Mouse (Mus musculus): ENCODE results near the gene Cdh26. TPM values are rescaled to one million over a fixed set of nuclear protein-coding genes. Genes with fewer than 3 reads are reported as not detected.

Cdh26 gene
- polyA plus RNA-seq (2012; rRNA removed) = 0.04 and 0.13 TPM in 2 replicates

DNA sequence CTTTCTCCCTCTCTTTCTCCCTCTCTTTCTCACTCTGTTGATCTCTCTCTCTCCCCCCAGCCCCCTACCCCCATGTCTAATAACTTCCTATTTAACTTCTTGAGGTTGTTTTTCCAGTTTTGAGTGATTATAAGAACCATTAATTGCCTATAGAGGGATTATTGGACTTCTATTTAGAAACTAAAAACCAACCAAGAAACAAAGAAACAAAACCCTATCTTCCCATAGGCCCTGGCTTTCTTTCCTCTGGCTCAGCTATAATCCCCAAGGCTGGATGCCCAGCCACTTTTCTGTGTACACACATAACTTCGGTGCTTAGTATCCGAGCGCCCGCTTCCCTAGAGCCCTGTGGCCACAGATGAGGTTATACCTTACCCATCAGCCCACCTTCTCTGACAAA, at the start of gene Cdh26:
Gene Cdh26, plus strand, starts transcription at position 301 of the 400 bp plus-strand sequence.
- Histone ChIP-seq H3K27ac (ENCODE audit: control insufficient read depth, insufficient read depth, low read length) (no peak within 1 kb of the TSS), H3K4me1 (replicated peaks; ENCODE audit: control insufficient read depth, insufficient read depth, low read length) (no peaks in the 10 kb centered on the region), H3K27me3 (ENCODE audit: control insufficient read depth, insufficient read depth, low read length) (no peaks in the 10 kb centered on the region), H3K4me3 (ENCODE audit: control insufficient read depth, insufficient read depth, low read length) (no peak within 1 kb of the TSS), H3K36me3 (ENCODE audit: control insufficient read depth, insufficient read depth, low read length) (no peaks in the 10 kb centered on the region)
- 97% methylated on average over 4 of the region's 4 CpGs for WGBS
- no peak for TF ChIP-seq CTCF (IDR thresholded peaks at IDR 0.05; ENCODE audit: borderline replicate concordance, control insufficient read depth, extremely low read depth, insufficient read depth, low read length, poor library complexity)
- no peak for TF ChIP-seq POLR2A (IDR thresholded peaks at IDR 0.05; ENCODE audit: control insufficient read depth, extremely low read depth, insufficient read depth, low read length, poor library complexity)
- DNase-seq = no peak

DNA sequence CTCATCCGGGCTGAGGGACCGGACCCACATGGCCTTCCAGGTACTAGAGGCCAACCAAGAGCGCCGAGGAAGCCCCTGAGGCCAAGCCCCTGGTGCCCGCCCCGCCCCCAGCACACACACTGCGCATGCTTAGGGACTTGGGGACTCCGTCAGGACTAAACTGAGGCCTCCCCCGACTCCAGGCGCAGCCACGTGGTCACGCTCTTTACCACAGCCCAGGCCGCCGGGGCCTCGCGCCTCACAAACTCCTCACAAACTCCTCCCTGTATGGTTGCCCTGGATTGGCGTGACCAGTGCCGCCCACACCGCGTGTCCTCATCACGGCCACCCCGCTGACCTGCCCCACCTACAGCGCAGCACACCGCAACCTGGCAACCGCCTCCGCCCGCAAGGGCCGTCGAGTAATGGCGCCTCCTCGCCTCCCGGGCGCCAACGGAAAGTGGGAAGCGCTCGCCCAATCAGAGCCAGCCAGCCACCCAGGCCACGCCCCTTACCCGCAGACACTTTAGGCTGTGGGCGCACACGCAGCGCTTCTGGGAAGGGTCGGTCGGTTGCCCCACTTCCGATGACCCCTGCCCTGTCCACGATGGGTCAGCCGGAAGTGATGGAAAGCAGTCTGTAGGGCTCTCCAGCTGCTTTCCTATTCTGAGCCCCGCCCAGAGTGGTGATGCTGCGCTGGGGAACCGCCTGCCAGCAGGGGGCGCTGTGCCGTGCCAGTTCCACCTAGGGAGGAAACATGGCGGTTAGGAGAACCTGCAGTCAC, 23.1 kb upstream of the Cdh26 start, which contains the start of gene Sycp2:
Gene Sycp2, minus strand, starts transcription at position 633 of the 763 bp plus-strand sequence.
- Histone ChIP-seq H3K4me3 (ENCODE audit: control insufficient read depth, insufficient read depth, low read length) (no peak within 1 kb of the TSS), H3K36me3 (ENCODE audit: control insufficient read depth, insufficient read depth, low read length) (no peaks in the 10 kb centered on the region), H3K27me3 (ENCODE audit: control insufficient read depth, insufficient read depth, low read length) (no peaks in the 10 kb centered on the region), H3K27ac (ENCODE audit: control insufficient read depth, insufficient read depth, low read length) (no peak within 1 kb of the TSS), H3K4me1 (replicated peaks; ENCODE audit: control insufficient read depth, insufficient read depth, low read length) (no peaks in the 10 kb centered on the region)
- no peak for DNase-seq
- WGBS = 91% methylated on average over 52 of the region's 52 CpGs
- TF ChIP-seq CTCF (IDR thresholded peaks at IDR 0.05; ENCODE audit: borderline replicate concordance, control insufficient read depth, extremely low read depth, insufficient read depth, low read length, poor library complexity) = no peak
- TF ChIP-seq POLR2A (IDR thresholded peaks at IDR 0.05; ENCODE audit: control insufficient read depth, extremely low read depth, insufficient read depth, low read length, poor library complexity) = no peak

DNA sequence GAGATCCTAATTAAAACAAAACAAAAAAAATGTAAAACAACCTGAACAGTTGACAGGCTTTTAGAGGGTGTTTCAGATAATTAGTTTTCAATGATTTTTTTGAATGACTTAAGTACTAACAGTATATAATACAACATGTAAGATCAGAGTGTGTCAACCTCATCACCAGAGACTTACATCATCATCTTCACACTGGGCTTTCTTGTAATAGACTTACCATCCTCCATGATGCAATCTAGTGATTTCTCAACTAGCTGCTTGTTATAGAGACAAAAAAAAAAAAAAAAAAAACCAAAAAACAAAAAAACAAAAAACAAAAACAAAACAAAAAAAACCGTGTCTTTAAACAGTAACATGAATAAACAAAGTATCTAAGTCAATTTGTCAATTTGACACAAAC, 21.3 kb upstream of the Cdh26 start:
- Histone ChIP-seq H3K4me1 (replicated peaks; ENCODE audit: control insufficient read depth, insufficient read depth, low read length) (0 out of 2 replicates have a peak, but pooled peaks cover 3% of the 10 kb centered on the region), H3K27me3 (ENCODE audit: control insufficient read depth, insufficient read depth, low read length) (no peaks in the 10 kb centered on the region; the same call in 1 of the 2 replicates), H3K4me3 (ENCODE audit: control insufficient read depth, insufficient read depth, low read length) (no peak overlapping the region), H3K27ac (ENCODE audit: control insufficient read depth, insufficient read depth, low read length) (no peak overlapping the region), H3K36me3 (ENCODE audit: control insufficient read depth, insufficient read depth, low read length) (no peaks in the 10 kb centered on the region)
- 46% methylated on average over 1 of the region's 1 CpGs for WGBS
- no peak for DNase-seq
- TF ChIP-seq CTCF (IDR thresholded peaks at IDR 0.05; ENCODE audit: borderline replicate concordance, control insufficient read depth, extremely low read depth, insufficient read depth, low read length, poor library complexity) (no peak), POLR2A (IDR thresholded peaks at IDR 0.05; ENCODE audit: control insufficient read depth, extremely low read depth, insufficient read depth, low read length, poor library complexity) (no peak)

DNA sequence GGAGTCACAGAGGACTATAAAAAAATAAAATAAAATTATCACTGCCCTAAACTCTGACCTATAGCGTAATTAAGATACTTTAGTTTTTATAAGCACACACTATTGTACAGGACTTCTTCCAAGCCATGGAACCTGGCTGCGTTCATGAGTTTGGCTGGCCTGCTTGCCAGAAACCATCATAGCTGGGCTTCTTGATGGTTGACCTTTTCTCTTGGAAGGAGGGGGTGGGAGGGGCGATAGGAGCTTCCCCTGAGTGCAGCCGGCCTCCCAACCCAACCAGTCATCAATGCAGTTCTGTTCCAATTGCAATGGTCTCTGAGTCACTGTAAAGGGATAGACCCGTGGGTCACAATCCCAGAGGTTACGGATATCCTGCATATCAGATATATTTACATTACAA, 20.0 kb upstream of the Cdh26 start:
- WGBS = 89% methylated on average over 6 of the region's 6 CpGs
- no peak for DNase-seq
- no peak for TF ChIP-seq CTCF (IDR thresholded peaks at IDR 0.05; ENCODE audit: borderline replicate concordance, control insufficient read depth, extremely low read depth, insufficient read depth, low read length, poor library complexity)
- TF ChIP-seq POLR2A (IDR thresholded peaks at IDR 0.05; ENCODE audit: control insufficient read depth, extremely low read depth, insufficient read depth, low read length, poor library complexity) = no peak

DNA sequence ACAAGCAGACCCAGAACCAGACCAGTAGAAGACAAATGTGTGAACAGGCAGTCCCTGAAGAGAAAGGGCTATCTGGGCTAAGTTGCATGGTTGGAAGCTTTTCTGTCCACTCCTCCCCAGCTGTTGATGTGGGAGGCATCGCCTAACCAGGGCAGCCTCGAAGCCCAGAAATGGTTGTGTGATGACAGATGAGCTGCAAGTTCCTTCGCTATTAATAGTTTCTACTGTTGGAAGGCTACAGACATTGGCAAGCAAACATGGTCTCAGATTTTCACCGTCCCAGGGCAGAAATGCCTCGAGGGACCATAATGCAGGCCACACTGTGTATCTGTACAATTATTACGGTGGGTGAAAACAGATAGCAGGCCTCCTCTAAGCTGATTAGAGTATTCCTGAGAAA, 17.7 kb upstream of the Cdh26 start:
- TF ChIP-seq POLR2A (IDR thresholded peaks at IDR 0.05; ENCODE audit: control insufficient read depth, extremely low read depth, insufficient read depth, low read length, poor library complexity) = no peak
- TF ChIP-seq CTCF (IDR thresholded peaks at IDR 0.05; ENCODE audit: borderline replicate concordance, control insufficient read depth, extremely low read depth, insufficient read depth, low read length, poor library complexity) = no peak
- no peaks in the 10 kb centered on the region; the same call in 1 of the 2 replicates for H3K27me3 ChIP-seq (ENCODE audit: control insufficient read depth, insufficient read depth, low read length)
- no peak for DNase-seq
- H3K4me1 ChIP-seq (replicated peaks; ENCODE audit: control insufficient read depth, insufficient read depth, low read length) = 0 out of 2 replicates have a peak, but pooled peaks cover 4% of the 10 kb centered on the region
- no peak overlapping the region for H3K27ac ChIP-seq (ENCODE audit: control insufficient read depth, insufficient read depth, low read length)
- H3K4me3 ChIP-seq (ENCODE audit: control insufficient read depth, insufficient read depth, low read length) = no peak overlapping the region
- WGBS = 82% methylated on average over 6 of the region's 6 CpGs
- H3K36me3 ChIP-seq (ENCODE audit: control insufficient read depth, insufficient read depth, low read length) = no peaks in the 10 kb centered on the region

More for the DNA sequence above, 20.0 kb upstream of the Cdh26 start:
- H3K4me1 ChIP-seq (replicated peaks; ENCODE audit: control insufficient read depth, insufficient read depth, low read length) = 0 out of 2 replicates have a peak, but pooled peaks cover 4% of the 10 kb centered on the region
- H3K4me3 ChIP-seq (ENCODE audit: control insufficient read depth, insufficient read depth, low read length) = no peak overlapping the region
- no peaks in the 10 kb centered on the region for H3K36me3 ChIP-seq (ENCODE audit: control insufficient read depth, insufficient read depth, low read length)
- H3K27me3 ChIP-seq (ENCODE audit: control insufficient read depth, insufficient read depth, low read length) = no peaks in the 10 kb centered on the region; the same call in 1 of the 2 replicates
- H3K27ac ChIP-seq (ENCODE audit: control insufficient read depth, insufficient read depth, low read length) = no peak overlapping the region

DNA sequence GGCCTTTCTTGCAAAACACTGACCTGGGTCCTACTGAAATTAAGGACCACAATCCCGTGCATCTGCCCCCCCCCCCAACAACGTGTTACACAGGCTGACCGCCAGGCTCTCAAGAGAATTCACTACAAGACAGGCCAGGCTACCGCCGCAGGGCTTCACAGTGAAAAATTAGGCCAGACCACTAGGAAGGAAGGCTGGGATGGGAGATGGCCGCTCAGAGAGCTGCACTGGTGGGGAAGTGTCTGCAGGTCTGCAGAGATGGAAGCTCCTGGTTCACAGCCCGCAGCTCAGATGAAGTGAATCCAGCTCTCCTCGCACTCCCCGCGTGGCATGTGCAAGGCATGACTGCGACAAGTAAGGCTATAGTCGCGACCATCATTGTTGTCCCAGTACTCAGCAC, 17.2 kb upstream of the Cdh26 start:
- Histone ChIP-seq H3K4me1 (replicated peaks; ENCODE audit: control insufficient read depth, insufficient read depth, low read length) (0 out of 2 replicates have a peak, but pooled peaks cover 4% of the 10 kb centered on the region), H3K4me3 (ENCODE audit: control insufficient read depth, insufficient read depth, low read length) (no peak overlapping the region), H3K27ac (ENCODE audit: control insufficient read depth, insufficient read depth, low read length) (no peak overlapping the region), H3K27me3 (ENCODE audit: control insufficient read depth, insufficient read depth, low read length) (no peaks in the 10 kb centered on the region; the same call in 1 of the 2 replicates), H3K36me3 (ENCODE audit: control insufficient read depth, insufficient read depth, low read length) (no peaks in the 10 kb centered on the region)
- 90% methylated on average over 13 of the region's 13 CpGs for WGBS
- TF ChIP-seq CTCF (IDR thresholded peaks at IDR 0.05; ENCODE audit: borderline replicate concordance, control insufficient read depth, extremely low read depth, insufficient read depth, low read length, poor library complexity) (no peak), POLR2A (IDR thresholded peaks at IDR 0.05; ENCODE audit: control insufficient read depth, extremely low read depth, insufficient read depth, low read length, poor library complexity) (no peak)
- DNase-seq = no peak

Data from thymus, adult 2 months (tissue).